Mouse (Mus musculus): ENCODE measurements around the gene Tnfrsf11a. TPM values are rescaled to one million over a fixed set of nuclear protein-coding genes. Genes with fewer than 3 reads are reported as not detected.

Gene Tnfrsf11a
- total and polyA plus RNA-seq, 2 experiments from 2014 or later: 1.1 to 4.0 TPM

DNA sequence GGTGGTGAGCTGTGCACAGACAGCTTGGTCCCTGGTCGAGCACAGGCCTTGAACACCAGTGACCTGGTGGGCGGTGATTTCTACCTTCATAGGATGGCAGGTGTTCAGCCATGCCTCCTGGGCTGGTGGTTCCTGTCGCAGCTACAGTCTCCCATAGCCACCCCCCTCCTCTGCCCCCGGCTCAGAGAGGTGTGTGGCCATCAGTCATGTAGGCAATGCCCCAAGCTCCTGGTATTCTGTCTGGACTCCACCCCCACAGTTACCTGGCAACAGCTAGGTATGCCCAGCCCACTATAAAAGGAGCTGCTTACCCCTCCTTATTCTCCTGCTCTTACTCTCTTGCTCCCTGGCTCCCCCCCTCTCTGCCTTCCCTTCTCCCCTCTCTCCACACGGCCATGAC is 105.8 kb downstream of the Tnfrsf11a start:
- H3K4me3 ChIP-seq (ENCODE audit: low read length): no peak overlapping the region
- H3K9ac ChIP-seq (replicated peaks; ENCODE audit: low read length): no peak overlapping the region
- DNase-seq (ENCODE audit: low spot score) (no peak), ATAC-seq (no peak)
- no peaks in the 10 kb centered on the region for H3K36me3 ChIP-seq (ENCODE audit: insufficient read depth, low read length)
- no peaks in the 10 kb centered on the region for H3K27me3 ChIP-seq (ENCODE audit: insufficient read depth, low read length)
- no peaks in the 10 kb centered on the region for H3K4me1 ChIP-seq (ENCODE audit: insufficient read depth, low read length)
- H3K27ac ChIP-seq: no peak overlapping the region
- WGBS: 78% methylated on average over 5 of the region's 5 CpGs
- H3K4me2 ChIP-seq (ENCODE audit: low read depth, low read length): no peak overlapping the region
- no peak for TF ChIP-seq CTCF (IDR thresholded peaks at IDR 0.05; ENCODE audit: low read depth)
- no peaks in the 10 kb centered on the region for H3K9me3 ChIP-seq (ENCODE audit: low read length)

- H3K9me3 ChIP-seq (ENCODE audit: low read length): no peaks in the 10 kb centered on the region
- H3K27me3 ChIP-seq (ENCODE audit: insufficient read depth, low read length): no peaks in the 10 kb centered on the region
- peak; percentile 89 for DNase-seq (ENCODE audit: low spot score)
- peak; percentile 80 for TF ChIP-seq CTCF (IDR thresholded peaks at IDR 0.05; ENCODE audit: low read depth)
- H3K9ac ChIP-seq (replicated peaks; ENCODE audit: low read length): no peak overlapping the region
- no peaks in the 10 kb centered on the region for H3K4me1 ChIP-seq (ENCODE audit: insufficient read depth, low read length)
- ATAC-seq: peak; percentile 74
- 38% methylated on average over 15 of the region's 15 CpGs for WGBS
- H3K36me3 ChIP-seq (ENCODE audit: insufficient read depth, low read length): no peaks in the 10 kb centered on the region
- H3K27ac ChIP-seq: no peak overlapping the region
- H3K4me3 ChIP-seq (ENCODE audit: low read length): no peak overlapping the region
- no peak overlapping the region for H3K4me2 ChIP-seq (ENCODE audit: low read depth, low read length)
These were observed 110.7 kb downstream of the Tnfrsf11a start for GRCm38 (mm10) chr1:105891032-105891725.

GRCm38 (mm10) chr1:105895019-105895418 is 114.5 kb downstream of the Tnfrsf11a start:
- Histone ChIP-seq H3K27ac (no peak overlapping the region), H3K36me3 (ENCODE audit: insufficient read depth, low read length) (no peaks in the 10 kb centered on the region), H3K4me2 (ENCODE audit: low read depth, low read length) (no peak overlapping the region), H3K9me3 (ENCODE audit: low read length) (no peaks in the 10 kb centered on the region), H3K4me1 (ENCODE audit: insufficient read depth, low read length) (no peaks in the 10 kb centered on the region), H3K9ac (replicated peaks; ENCODE audit: low read length) (no peak overlapping the region), H3K4me3 (ENCODE audit: low read length) (no peak overlapping the region), H3K27me3 (ENCODE audit: insufficient read depth, low read length) (no peaks in the 10 kb centered on the region)
- no peak for TF ChIP-seq CTCF (IDR thresholded peaks at IDR 0.05; ENCODE audit: low read depth)
- 54% methylated on average over 5 of the region's 5 CpGs for WGBS
- ATAC-seq (no peak), DNase-seq (ENCODE audit: low spot score) (peak; percentile 27)

Other genes starting within 250 kb of the Tnfrsf11a start
- gene Pign, start 117.0 kb upstream of the Tnfrsf11a start, total RNA-seq (2014; rRNA removed): 20.2 and 22.0 TPM in 2 replicates
- gene Pign, start 117.0 kb upstream of the Tnfrsf11a start, polyA plus RNA-seq (2015; fragmentation: Nextera tagmentation; extraction: Ambion mirVana): 7.1 and 8.4 TPM in 2 replicates
- 80.7 and 82.8 TPM in 2 replicates for gene Relch, start 116.9 kb upstream of the Tnfrsf11a start, total RNA-seq (2014; rRNA removed)
- 47.1 and 47.8 TPM in 2 replicates for gene Relch, start 116.9 kb upstream of the Tnfrsf11a start, polyA plus RNA-seq (2015; fragmentation: Nextera tagmentation; extraction: Ambion mirVana)
- gene Zcchc2, start 209.7 kb downstream of the Tnfrsf11a start, total RNA-seq (2014; rRNA removed): 14.3 and 17.0 TPM in 2 replicates
- 2.3 TPM in 2 replicates for gene Zcchc2, start 209.7 kb downstream of the Tnfrsf11a start, polyA plus RNA-seq (2015; fragmentation: Nextera tagmentation; extraction: Ambion mirVana)

All from hindbrain, postnatal 0 days (tissue).